Mouse (Mus musculus): ENCODE measurements around the gene Gm7714.

- TF ChIP-seq CTCF (IDR thresholded peaks at IDR 0.05; ENCODE audit: control insufficient read depth, insufficient read depth, insufficient replicate concordance, low read depth, low read length) (no peak), POLR2A (IDR thresholded peaks at IDR 0.05; ENCODE audit: control insufficient read depth, low read depth, low read length) (no peak)
Observed at GRCm38 (mm10) chr5:88268619-88269018, at the start of gene Gm7714.
